Mouse (Mus musculus) testis, adult 2 months (tissue): Measurements from ENCODE around the gene Tmem184b.
A peak's percentile ranks its signal among the peaks of the same experiment; 100 is the strongest.

Experiments used
- CTCF ChIP-seq: fragments of 200-500 bp; IDR thresholded peaks from 2 replicates; pipeline ENCODE4 v1.5.1; 2012; ENCODE audit warnings: low read depth, mild to moderate bottlenecking, inconsistent platforms, low read length, moderate library complexity; ENCODE audit not compliant: control insufficient read depth, insufficient read depth, insufficient replicate concordance
- POLR2A ChIP-seq: fragments of 200-500 bp; IDR thresholded peaks from 2 replicates; pipeline ENCODE4 v1.6.1; 2012; ENCODE audit warnings: low read depth, mild to moderate bottlenecking, inconsistent platforms, low read length, moderate library complexity; ENCODE audit not compliant: control insufficient read depth

DNA sequence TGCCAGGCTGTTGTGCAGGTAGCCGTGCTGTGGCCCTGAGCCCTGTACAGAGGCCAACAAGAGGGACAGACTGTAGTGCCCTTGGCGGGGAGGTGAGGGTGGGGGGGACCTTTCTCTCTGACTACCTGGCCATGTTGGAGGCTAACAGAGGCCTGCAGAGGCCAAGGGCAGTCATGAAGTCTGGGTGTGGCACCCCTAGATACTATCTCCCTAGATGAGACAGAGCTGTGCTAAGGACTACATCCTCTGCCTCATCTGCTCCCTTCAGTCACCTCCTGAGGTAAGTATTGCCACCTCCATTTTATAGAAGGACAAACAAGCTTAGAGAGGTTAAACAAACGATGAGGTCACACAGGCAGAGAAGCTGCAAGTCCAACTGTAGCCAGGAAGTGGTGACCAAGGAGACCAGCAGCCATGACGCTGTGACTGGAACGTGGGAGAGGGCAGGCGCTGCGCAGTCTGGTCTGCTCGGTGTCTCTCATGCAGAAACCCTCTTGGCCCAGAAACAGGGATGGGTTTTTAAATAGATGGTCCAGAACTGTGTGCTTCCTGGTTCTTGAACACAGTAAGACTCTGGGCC is 34.4 kb downstream of the Tmem184b start:
- peak; percentile 12; the same call in 1 of the 2 replicates for TF ChIP-seq POLR2A
- TF ChIP-seq CTCF: no peak
